ENCODE assay signal across 21 mouse cellular contexts in genomic region chr15:20684200-20684599, GRCm38 (mm10). TPM values are rescaled to one million over a fixed set of nuclear protein-coding genes. Genes with fewer than 3 reads are reported as not detected.
DNase-seq lines count a peak whose midpoint lies in the region; ATAC-seq lines count a peak whose summit lies in the region.
"Had no signal": no experiment of that assay in that cellular context is flagged by ENCODE, and none has a peak within 500 bp of the region (broad histone marks: within the 10 kb centered on the region; RNA-seq: fewer than 3 reads in every experiment).

No protein-coding gene starts in this region.

- H3K4me2 ChIP-seq in hindbrain, embryonic 11.5 days (replicated peaks; ENCODE audit: low read depth, low read length) = no peak overlapping the region
- no peak overlapping the region for H3K4me2 ChIP-seq in midbrain, embryonic 12.5 days (replicated peaks)
- H3K4me2 ChIP-seq: embryonic facial prominence, embryonic 12.5 days; forebrain, embryonic 13.5 days; forebrain, embryonic 15.5 days had no signal

- ATAC-seq in hindbrain, embryonic 11.5 days (ENCODE audit: low FRiP score) = 0 out of 2 replicates have a peak, but pooled peaks have one; percentile 30
- peak; percentile 68 for ATAC-seq in midbrain, embryonic 12.5 days (ENCODE audit: low FRiP score, low read depth)
- ATAC-seq: forebrain, embryonic 13.5 days; forebrain, embryonic 15.5 days; forebrain, postnatal 0 days had no signal

- H3K4me3 ChIP-seq in hindbrain, embryonic 11.5 days (ENCODE audit: low read depth, low read length) = no peak overlapping the region
- no peak overlapping the region for H3K4me3 ChIP-seq in hindbrain, embryonic 10.5 days
- H3K4me3 ChIP-seq in midbrain, embryonic 12.5 days = no peak overlapping the region
- no peak overlapping the region for H3K4me3 ChIP-seq in midbrain, embryonic 10.5 days
- H3K4me3 ChIP-seq: embryonic facial prominence, embryonic 12.5 days; forebrain, embryonic 13.5 days; forebrain, embryonic 15.5 days had no signal

- H3K27ac ChIP-seq in hindbrain, embryonic 11.5 days (ENCODE audit: low read depth, low read length) = no peak overlapping the region
- no peak overlapping the region for H3K27ac ChIP-seq in hindbrain, embryonic 10.5 days
- no peak overlapping the region for H3K27ac ChIP-seq in midbrain, embryonic 12.5 days (replicated peaks)
- H3K27ac ChIP-seq in midbrain, embryonic 10.5 days (replicated peaks) = no peak overlapping the region
- H3K27ac ChIP-seq: embryonic facial prominence, embryonic 12.5 days; forebrain, embryonic 13.5 days; forebrain, embryonic 15.5 days had no signal

- no peaks in the 10 kb centered on the region for H3K36me3 ChIP-seq in hindbrain, embryonic 11.5 days (ENCODE audit: control insufficient read depth, insufficient read depth, low read length)
- no peaks in the 10 kb centered on the region for H3K36me3 ChIP-seq in hindbrain, embryonic 10.5 days
- no peaks in the 10 kb centered on the region for H3K36me3 ChIP-seq in midbrain, embryonic 12.5 days
- no peaks in the 10 kb centered on the region for H3K36me3 ChIP-seq in midbrain, embryonic 10.5 days
- H3K36me3 ChIP-seq: embryonic facial prominence, embryonic 12.5 days; forebrain, embryonic 15.5 days had no signal

- no peaks in the 10 kb centered on the region for H3K27me3 ChIP-seq in hindbrain, embryonic 11.5 days (ENCODE audit: control insufficient read depth, insufficient read depth, low read length)
- no peaks in the 10 kb centered on the region for H3K27me3 ChIP-seq in hindbrain, embryonic 10.5 days (ENCODE audit: insufficient read depth, poor library complexity, severe bottlenecking)
- no peaks in the 10 kb centered on the region for H3K27me3 ChIP-seq in midbrain, embryonic 12.5 days
- no peaks in the 10 kb centered on the region for H3K27me3 ChIP-seq in midbrain, embryonic 10.5 days (ENCODE audit: low read depth, poor library complexity, severe bottlenecking)
- H3K27me3 ChIP-seq: embryonic facial prominence, embryonic 12.5 days; forebrain, embryonic 13.5 days; forebrain, embryonic 15.5 days had no signal

- no peak overlapping the region for H3K9ac ChIP-seq in hindbrain, embryonic 11.5 days (ENCODE audit: low read depth, low read length)
- H3K9ac ChIP-seq in midbrain, embryonic 12.5 days (replicated peaks) = no peak overlapping the region
- H3K9ac ChIP-seq: embryonic facial prominence, embryonic 12.5 days; forebrain, embryonic 13.5 days; forebrain, embryonic 15.5 days; forebrain, postnatal 0 days had no signal

- H3K9me3 ChIP-seq in hindbrain, embryonic 11.5 days (ENCODE audit: control insufficient read depth, low read length) = no peaks in the 10 kb centered on the region
- no peaks in the 10 kb centered on the region for H3K9me3 ChIP-seq in hindbrain, embryonic 10.5 days
- no peaks in the 10 kb centered on the region for H3K9me3 ChIP-seq in midbrain, embryonic 12.5 days
- no peaks in the 10 kb centered on the region for H3K9me3 ChIP-seq in midbrain, embryonic 10.5 days (replicated peaks)
- H3K9me3 ChIP-seq: embryonic facial prominence, embryonic 12.5 days; forebrain, embryonic 13.5 days; forebrain, embryonic 15.5 days had no signal

- 78% methylated on average over 5 of the region's 5 CpGs for WGBS in hindbrain, embryonic 11.5 days
- 82% methylated on average over 5 of the region's 5 CpGs for WGBS in hindbrain, embryonic 10.5 days
- WGBS in midbrain, embryonic 12.5 days = 56% methylated on average over 5 of the region's 5 CpGs
- WGBS in midbrain, embryonic 10.5 days = 74% methylated on average over 5 of the region's 5 CpGs

- H3K4me1 ChIP-seq in hindbrain, embryonic 11.5 days (replicated peaks; ENCODE audit: control insufficient read depth, insufficient read depth, low read length) = no peaks in the 10 kb centered on the region
- no peaks in the 10 kb centered on the region for H3K4me1 ChIP-seq in hindbrain, embryonic 10.5 days (replicated peaks)
- no peaks in the 10 kb centered on the region for H3K4me1 ChIP-seq in midbrain, embryonic 12.5 days
- H3K4me1 ChIP-seq in midbrain, embryonic 10.5 days = peaks cover 3% of the 10 kb centered on the region; the same call in 1 of the 2 replicates
- H3K4me1 ChIP-seq: embryonic facial prominence, embryonic 12.5 days; forebrain, embryonic 13.5 days; forebrain, embryonic 15.5 days had no signal

- DNase-seq in hindbrain, embryonic 11.5 days (ENCODE audit: low spot score) = no peak
- no peak for DNase-seq in hindbrain, embryonic 10.5 days (ENCODE audit: low spot score)
- no peak for DNase-seq in midbrain, embryonic 10.5 days (ENCODE audit: low spot score)
- no peak for DNase-seq in thymus, postnatal 0 days (ENCODE audit: low spot score)
- DNase-seq: adrenal gland, adult 2 months; adrenal gland, postnatal 10 days; adrenal gland, postnatal 25 days; cerebellum, adult 11 months; cerebellum, adult 18-20 months; cerebellum, adult 8-10 months; cerebellum, adult 9-11 months; cerebellum, postnatal 14 days; cerebellum, postnatal 36 days; embryo, embryonic 11 days; forebrain, postnatal 0 days had no signal

RNA-seq across cellular contexts. Expression of gene Acot10, which starts 17.6 kb away (rescaled TPM):
- polyA plus RNA-seq in hindbrain, embryonic 11.5 days (2014; fragmentation: Nextera tagmentation; extraction: Ambion mirVana) = 0.22 TPM in 1 of 2 replicates, not detected in the other
- polyA plus RNA-seq in hindbrain, embryonic 10.5 days (2016; fragmentation: Nextera tagmentation; extraction: Ambion mirVana) = 0.10 and 0.17 TPM in 2 replicates
- 0.20 TPM in 1 of 2 replicates, not detected in the other for polyA plus RNA-seq in midbrain, embryonic 12.5 days (2016; fragmentation: Nextera tagmentation; extraction: Ambion mirVana)
- 0.16 TPM in 1 of 2 replicates, not detected in the other for polyA plus RNA-seq in midbrain, embryonic 10.5 days (2016; fragmentation: Nextera tagmentation; extraction: Ambion mirVana)
- polyA plus RNA-seq in thymus, postnatal 0 days (2015; fragmentation: Nextera tagmentation; extraction: Ambion mirVana) = 0.10 and 0.20 TPM in 2 replicates
- polyA plus RNA-seq: adrenal gland, adult 2 months; brain, embryonic 14.5 days; forebrain, embryonic 11.5 days had no signal
